Mouse (Mus musculus) ovary, postnatal 36 days (tissue): Measurements from ENCODE around the gene Usp20.

Experiments used
- DNase-seq: peaks from one replicate; pipeline ENCODE4 v3.0.0; 2022; ENCODE audit warnings: low spot score, mixed read lengths

The Usp20 gene

GRCm38 (mm10) chr2:31040043-31040442 lies 58.0 kb downstream of the Usp20 start:
- DNase-seq, result no peak

- DNase-seq, result no peak
Observed at GRCm38 (mm10) chr2:31040487-31040886, 58.4 kb downstream of the Usp20 start.

GRCm38 (mm10) chr2:31041386-31041785 lies 59.3 kb downstream of the Usp20 start:
- no peak for DNase-seq

GRCm38 (mm10) chr2:31042881-31043280 lies 60.8 kb downstream of the Usp20 start:
- DNase-seq, result no peak

GRCm38 (mm10) chr2:31043856-31044255 lies 61.8 kb downstream of the Usp20 start:
- no peak for DNase-seq

- DNase-seq, result no peak
Observed at GRCm38 (mm10) chr2:31048037-31048436, 66.0 kb downstream of the Usp20 start.

- DNase-seq, result no peak
Observed at GRCm38 (mm10) chr2:31052441-31052840, 70.4 kb downstream of the Usp20 start.

GRCm38 (mm10) chr2:31053426-31053825 lies 71.3 kb downstream of the Usp20 start:
- no peak for DNase-seq

GRCm38 (mm10) chr2:31053851-31054340 lies 71.8 kb downstream of the Usp20 start:
- DNase-seq, result no peak

- DNase-seq, result no peak
Observed at GRCm38 (mm10) chr2:31056070-31056469, 74.0 kb downstream of the Usp20 start.

GRCm38 (mm10) chr2:31057549-31058177 lies 75.6 kb downstream of the Usp20 start:
- DNase-seq, result no peak

GRCm38 (mm10) chr2:31058443-31058842 lies 76.4 kb downstream of the Usp20 start:
- no peak for DNase-seq

GRCm38 (mm10) chr2:31060271-31060670 lies 78.2 kb downstream of the Usp20 start:
- no peak for DNase-seq

GRCm38 (mm10) chr2:31060787-31061730 lies 79.0 kb downstream of the Usp20 start:
- no peak for DNase-seq

- no peak for DNase-seq
Observed at GRCm38 (mm10) chr2:31061868-31062628, 80.0 kb downstream of the Usp20 start.

- no peak for DNase-seq
Observed at GRCm38 (mm10) chr2:31066019-31066789, 84.1 kb downstream of the Usp20 start.

- no peak for DNase-seq
Observed at GRCm38 (mm10) chr2:31067059-31067595, 85.0 kb downstream of the Usp20 start.

- no peak for DNase-seq
Observed at GRCm38 (mm10) chr2:31067696-31068245, 85.7 kb downstream of the Usp20 start.

GRCm38 (mm10) chr2:31068246-31069113 lies 86.4 kb downstream of the Usp20 start:
- DNase-seq, result no peak

- DNase-seq, result no peak
Observed at GRCm38 (mm10) chr2:31069114-31069445, 87.0 kb downstream of the Usp20 start.
